Mouse (Mus musculus) cortical plate, adult 2 months (tissue): ENCODE results near the gene Tnrc6b.

Source experiments
- CTCF ChIP-seq: fragments of 200-500 bp; IDR thresholded peaks from 2 replicates; pipeline ENCODE4 v1.5.1; 2011; ENCODE audit warnings: mild to moderate bottlenecking, control low read depth, low read length; ENCODE audit not compliant: insufficient read depth; ENCODE audit errors: extremely low read depth
- POLR2A ChIP-seq: fragments of 200-500 bp; IDR thresholded peaks from 2 replicates; pipeline ENCODE4 v1.6.1; 2011; ENCODE audit warnings: mild to moderate bottlenecking, low read length, control low read depth; ENCODE audit not compliant: insufficient read depth; ENCODE audit errors: extremely low read depth

DNA sequence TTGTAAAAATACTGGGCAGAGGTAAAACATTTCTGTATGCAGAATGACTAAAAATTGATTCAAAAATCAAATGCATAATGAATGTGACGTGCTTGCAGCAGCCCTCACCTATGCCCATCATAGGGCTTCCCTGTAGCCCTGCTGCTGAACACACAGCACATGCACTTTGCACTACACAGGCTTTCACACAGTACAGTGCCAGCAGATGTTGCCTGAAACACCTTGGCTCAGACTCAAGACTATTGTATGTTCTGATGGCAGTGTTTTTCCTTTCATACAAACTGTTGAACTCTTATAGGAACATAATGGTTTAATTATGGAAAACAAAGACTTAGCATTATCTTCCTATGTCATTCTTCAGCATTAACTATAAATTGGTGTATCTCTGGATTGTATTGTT is 84.0 kb downstream of the Tnrc6b start:
- no peak for TF ChIP-seq POLR2A
- no peak for TF ChIP-seq CTCF
